Mouse (Mus musculus) T-cell, adult 66 days (primary cell): ENCODE results near the gene AC192777.2. TPM values are rescaled to one million over a fixed set of nuclear protein-coding genes. Genes with fewer than 3 reads are reported as not detected.

Experiments
- total RNA-seq, 2 experiments: library from RNA; stranded (reverse); gene quantifications; 3 replicates in 1 of 2; 4 replicates in 1 of 2; pipeline ENCODE4 v1.2.4; 2023

The AC192777.2 gene
- not detected for total RNA-seq

GRCm38 (mm10) chr17:40095150-40095549 is at the start of gene AC192777.2:
AC192777.2 (plus strand) TSS chr17:40095450.

Other genes with a start within 250 kb of the AC192777.2 start
- not detected for gene Esp38, start 144.9 kb upstream of the AC192777.2 start, total RNA-seq
- not detected for gene Pgk2, start 113.2 kb downstream of the AC192777.2 start, total RNA-seq
- gene Crisp3, start 146.8 kb downstream of the AC192777.2 start, total RNA-seq = not detected
- gene Crisp1, start 223.8 kb downstream of the AC192777.2 start, total RNA-seq = not detected